Mouse (Mus musculus) kidney, adult 8-10 months (tissue): ENCODE measurements around the gene Mfsd4b4.
"Not testable (repeated sequence)": the region's sequence is repeated elsewhere in the genome, so short reads cannot be mapped to it uniquely, and the experiment has no call there.

Source experiments
- DNase-seq, 2 experiments: peaks; one replicate each; pipeline ENCODE4 v3.0.0; 2022

Mfsd4b4 gene

DNA sequence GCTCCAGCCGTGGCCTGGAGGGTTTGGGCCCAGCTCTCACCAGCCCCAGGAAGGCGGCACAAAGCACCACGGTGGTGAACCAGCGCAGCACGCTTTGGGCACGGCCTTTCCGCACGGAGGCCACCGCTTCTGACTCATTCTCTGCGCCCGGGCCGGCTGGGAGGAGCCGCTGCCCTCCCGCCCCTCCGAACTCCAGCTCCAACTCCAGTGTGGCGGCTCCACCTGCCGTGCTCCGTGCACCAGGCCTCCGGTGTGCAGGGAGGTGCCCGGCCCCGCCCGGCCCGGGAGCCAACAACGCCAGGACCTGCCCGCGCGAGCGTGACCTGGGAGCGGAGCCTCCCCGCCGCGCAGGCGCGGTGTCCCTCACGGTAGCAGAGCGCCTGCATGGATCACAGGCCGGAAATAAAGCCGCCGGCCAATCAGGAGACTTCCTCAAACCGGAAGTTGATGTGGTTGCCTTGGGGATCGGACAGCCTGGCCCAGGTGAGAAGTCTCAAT, at the start of gene Mfsd4b4:
TSS of gene Mfsd4b4 (minus strand) at position 365 of the 498 bp plus-strand sequence.
- DNase-seq = peak; percentile 91 to 93

DNA sequence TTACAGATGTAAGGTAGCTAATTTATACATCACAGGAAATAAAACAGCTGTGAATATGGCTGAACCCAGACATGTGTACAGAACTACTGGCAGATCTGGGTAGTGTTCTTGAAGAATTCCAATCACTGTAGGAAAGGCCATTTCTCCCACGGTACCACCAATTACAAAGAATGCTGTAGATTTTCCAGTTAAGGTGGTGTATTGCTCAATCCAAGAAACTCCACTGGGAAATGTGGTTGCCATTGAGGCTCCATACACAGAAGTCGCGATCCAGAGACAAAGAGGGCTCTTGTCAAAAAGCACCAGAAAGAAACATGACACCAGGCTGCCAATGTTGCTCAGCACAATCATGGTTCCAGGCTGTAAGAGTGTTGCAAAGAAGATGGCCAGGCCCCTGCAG, 48.2 kb upstream of the Mfsd4b4 start:
- DNase-seq = not testable (repeated sequence)

DNA sequence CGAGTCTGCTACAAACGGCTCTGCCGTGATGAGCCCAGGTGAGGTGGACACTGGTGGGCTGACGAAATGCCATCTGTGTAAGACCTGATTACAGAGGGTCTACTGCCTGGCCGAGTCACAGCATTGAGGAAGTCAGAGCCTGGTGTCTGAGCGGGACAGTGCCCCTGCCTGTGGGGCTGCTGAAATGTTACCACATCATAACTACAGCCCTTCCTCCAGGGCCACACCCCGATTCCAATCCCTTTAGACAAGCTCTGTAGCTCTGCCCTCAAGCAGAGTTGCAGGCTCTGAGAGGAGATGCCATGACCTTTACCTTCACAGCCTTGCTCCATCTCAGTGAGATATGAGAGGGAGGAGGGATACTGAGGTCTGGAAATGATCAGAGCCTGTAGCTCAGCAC, 37.5 kb upstream of the Mfsd4b4 start:
- no peak for DNase-seq

DNA sequence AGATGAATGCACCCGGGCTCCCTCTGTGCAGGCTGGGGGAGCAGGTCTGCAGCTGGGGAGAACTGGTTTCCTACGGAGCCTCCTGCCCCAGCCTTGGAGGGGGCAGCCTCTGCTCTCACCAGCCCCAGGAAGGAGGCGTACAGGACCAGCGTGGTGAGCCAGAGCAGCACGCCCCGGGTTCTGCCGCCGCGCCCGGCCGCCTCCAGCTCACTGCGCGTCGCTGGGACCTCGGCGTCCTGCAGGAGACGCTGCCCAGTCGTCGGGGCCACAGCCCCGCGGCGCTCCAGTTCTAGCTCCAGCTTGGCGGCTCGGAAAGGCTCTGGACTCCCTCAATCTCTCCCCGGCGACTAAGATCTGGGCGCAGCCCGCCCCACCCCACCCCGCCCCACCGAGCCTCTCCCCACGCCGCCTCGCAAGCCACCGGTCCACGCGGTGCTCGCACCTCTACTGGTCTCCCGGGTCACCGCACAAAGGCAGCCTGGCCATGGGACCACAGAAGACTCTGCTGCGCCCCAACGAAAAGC, 27.6 kb upstream of the Mfsd4b4 start, which contains the start of gene Mfsd4b2:
TSS of gene Mfsd4b2 (minus strand) at position 308 of the 524 bp plus-strand sequence.
- DNase-seq = no peak

DNA sequence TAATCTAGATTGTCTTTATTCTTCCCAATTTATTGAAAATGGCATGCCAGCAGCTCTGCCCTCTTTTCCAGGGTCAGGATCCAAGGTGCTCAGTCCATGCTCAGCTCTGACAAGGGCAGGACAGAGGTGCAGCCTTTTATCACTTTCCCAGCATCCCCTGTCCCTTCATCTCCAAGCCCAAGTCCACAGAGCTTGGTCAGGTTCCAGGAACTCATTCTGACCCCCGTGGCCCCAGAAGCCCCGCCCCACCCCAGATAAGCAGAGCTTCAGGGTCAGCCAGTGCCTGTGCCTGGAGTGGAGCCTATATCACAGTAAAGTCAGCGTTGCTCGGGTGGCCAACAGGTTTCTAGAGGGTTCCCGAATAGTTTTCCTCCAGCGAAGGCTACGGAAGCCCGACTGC, 25.5 kb upstream of the Mfsd4b4 start:
- not testable (repeated sequence) for DNase-seq

DNA sequence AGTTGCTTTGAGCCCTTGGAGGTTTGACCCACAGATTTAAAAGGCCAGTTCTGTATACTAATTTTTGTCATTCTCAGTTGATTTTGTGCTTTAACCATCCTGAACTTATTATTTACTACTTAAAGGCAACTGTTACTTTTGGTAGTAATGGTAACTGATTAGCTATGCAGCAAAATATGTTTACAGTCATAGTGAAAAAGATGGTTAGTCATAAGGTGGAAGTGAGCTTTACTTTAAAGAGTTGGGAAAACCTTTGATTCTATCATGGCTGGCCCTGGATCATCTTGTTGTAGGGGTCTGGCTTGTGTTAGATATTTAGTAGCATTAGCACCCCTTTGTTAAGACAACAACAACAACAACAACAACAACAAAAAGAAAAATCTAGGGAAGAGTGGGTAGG, 13.6 kb upstream of the Mfsd4b4 start:
- no peak for DNase-seq

DNA sequence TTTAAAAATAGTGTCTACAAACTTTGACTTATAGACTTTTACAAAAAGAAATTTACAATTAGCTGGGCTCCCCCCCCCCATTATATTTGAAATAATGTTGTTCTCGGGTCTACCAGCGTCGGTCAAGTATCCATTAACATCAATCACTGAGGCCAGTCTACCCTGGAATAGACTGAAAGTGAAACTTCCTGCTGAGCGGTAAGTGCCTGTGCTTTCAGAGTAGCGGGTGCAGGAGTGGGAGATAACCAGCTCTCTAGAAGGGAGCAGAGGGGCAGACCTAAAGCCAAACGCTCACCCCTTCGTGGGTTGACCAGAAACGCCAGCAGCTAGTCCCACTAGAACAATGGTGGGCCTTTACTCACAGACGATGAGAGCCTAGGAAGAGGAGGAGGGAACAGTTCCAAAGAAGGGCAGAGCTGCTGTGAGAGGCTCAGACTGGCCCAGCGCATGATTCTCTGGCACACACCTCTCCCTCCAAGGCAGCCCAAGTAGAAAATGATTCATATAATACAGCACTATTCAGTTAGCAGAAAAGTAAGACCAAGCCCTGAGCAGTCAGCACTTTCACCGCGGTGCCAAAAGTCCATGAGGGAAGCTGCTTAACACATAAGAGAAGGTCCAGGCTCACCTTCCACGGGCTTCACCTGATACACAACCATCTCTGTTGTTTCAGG, 9.9 kb upstream of the Mfsd4b4 start:
- no peak for DNase-seq

DNA sequence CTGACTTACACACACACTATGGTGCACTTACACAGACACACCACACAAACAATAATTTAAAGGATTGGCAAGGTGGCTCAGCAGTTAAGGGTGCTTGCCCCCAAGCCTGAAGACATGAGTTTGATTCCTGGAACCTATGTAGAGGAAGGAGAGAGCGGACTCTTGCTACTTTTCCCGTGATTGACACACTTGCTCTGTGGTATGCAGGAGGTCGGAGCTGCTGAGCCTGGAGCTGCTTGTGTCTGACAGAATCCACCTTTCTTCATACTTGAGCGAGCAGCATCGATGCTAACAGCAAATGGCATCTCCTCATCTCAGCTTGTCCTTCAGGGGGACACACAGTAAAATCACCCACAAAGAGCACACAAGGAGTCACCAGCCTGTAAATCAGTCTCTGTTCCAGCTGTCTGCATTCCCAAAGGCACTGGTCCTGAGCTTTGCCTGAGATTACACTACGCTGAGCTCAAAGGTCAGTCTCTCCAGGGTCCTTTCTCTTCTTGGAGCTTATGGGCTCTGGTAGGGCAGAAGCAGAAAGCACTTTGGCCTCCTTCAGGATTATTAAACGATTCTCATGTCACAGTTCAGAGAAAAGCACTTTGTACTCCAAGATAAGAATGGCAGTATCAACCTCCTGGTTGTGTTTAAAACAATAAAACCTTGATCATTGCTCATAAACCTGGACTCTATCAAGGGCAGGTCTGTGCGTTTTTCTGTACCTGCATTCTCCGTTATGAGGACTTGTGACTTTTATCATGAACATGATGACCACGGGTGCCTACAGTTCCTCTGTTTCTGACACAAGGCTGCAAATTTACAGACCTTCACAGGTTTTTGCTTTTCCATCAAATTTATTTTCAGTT, 8.0 kb upstream of the Mfsd4b4 start:
- peak; percentile 75 to 76 for DNase-seq

DNA sequence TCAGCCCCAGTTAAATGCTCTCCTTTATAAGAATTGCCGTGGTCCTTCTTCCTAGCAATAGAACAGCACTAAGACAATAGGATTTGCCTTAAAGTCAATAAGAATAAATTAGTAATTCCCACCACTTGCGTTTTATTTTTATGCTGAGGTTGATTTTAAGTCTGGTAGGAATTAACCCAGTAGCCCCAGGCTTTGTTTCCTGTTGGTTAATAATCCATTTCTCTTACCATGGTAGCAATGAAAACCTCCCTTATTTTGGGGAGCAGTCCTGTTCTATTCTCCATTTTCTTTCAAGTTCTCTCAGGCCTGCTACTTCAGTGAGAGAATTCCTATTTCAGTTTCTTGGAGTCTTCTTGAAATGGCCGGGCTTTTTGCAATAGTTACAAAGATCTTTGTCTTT, 5.2 kb upstream of the Mfsd4b4 start:
- no peak for DNase-seq

DNA sequence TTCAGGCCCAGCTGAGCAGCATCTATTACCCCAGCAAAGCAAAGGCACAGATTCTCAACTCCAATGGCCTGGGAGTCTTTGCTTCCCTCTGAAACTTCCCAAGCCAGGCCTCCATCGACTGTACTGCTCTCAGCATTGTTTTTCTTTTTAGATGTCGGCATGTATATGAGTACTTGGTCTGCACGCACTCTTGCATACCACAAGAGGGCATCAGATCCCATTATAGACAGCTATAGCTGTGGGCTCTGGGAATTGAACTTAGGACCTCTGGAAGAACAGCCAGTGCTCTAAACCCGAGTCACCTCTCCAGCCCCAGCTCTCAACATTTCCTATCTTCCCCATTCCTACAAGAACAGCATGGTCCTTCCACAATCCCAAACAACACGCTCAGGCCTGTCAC, 2.5 kb downstream of the Mfsd4b4 start:
- no peak for DNase-seq

DNA sequence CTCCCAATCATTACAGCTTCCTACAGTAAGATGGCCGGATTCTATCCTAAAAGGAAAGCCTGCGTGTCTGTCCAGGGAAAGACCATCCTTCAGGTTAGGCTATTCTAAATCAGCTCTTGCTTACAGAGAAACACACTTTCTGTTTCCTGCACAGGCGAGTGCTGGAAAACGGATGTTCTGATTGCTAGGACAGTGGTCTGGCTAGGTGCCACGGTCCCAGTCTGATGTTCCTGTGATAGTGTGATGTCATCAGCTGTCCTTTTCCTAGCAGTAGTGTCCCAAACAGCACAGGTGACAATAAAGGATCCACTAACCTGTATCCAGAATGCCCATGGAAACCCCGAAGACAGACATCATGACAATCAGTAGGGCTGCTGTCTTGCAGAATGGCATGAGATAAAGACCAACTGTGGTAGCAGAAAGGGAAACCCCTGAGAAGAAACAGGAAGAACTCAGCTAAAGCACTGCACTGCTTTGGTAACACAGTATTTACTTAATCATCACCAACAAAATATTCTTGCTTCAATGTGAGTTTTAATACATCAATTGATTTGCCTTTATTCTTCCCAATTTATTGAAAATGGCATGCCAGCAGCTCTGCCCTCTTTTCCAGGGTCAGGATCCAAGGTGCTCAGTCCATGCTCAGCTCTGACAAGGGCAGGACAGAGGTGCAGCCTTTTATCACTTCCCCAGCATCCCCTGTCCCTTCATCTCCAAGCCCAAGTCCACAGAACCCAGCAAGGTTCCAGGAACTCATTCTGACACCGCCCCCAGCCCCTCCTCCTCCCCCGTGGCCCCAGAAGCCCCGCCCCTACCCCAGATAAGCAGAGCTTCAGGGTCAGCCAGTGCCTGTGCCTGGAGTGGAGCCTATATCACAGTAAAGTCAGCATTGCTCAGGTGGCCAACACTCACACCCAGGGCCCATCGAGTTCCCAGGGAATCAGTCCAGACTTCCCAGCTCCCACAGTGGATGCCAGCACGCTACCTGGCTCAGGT, 5.0 kb downstream of the Mfsd4b4 start:
- DNase-seq = no peak

DNA sequence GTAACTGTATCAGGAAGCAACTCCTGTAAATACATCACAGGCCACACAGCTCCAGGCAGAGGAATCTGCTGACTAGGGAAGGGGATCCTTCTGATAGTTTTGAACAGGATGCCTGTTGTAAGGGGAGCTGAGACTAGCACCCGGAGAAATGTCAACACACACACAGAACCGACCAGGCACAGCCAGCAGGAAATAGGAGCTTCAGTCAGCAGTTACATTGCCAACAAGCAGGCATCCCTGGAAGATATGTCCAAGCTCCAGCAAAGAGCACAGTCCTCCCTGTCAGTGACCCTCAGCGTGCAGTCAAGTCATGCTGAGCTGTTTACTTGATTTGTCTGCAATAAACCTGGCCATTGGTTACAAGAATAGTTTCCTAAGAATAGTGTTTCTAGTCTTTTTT, 10.4 kb downstream of the Mfsd4b4 start:
- no peak for DNase-seq

DNA sequence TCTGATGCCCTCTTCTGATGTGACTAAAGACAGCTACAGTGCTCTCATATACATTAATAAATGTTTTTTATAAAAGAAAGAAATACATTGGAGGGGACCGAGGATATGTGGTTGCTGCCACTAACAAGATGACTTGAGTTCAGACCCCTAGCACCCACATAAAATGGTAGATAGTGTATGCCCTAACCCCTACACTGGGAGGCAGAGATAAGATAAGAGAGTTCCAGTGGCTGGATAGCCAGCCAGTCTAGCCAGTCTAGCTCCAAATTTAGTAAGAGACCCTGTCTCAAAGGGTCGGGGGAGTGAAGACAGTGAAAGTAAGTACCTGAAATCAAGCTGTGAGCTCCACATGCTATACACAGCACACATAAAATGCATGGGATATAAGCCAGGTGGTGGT, 33.5 kb downstream of the Mfsd4b4 start:
- DNase-seq = no peak

DNA sequence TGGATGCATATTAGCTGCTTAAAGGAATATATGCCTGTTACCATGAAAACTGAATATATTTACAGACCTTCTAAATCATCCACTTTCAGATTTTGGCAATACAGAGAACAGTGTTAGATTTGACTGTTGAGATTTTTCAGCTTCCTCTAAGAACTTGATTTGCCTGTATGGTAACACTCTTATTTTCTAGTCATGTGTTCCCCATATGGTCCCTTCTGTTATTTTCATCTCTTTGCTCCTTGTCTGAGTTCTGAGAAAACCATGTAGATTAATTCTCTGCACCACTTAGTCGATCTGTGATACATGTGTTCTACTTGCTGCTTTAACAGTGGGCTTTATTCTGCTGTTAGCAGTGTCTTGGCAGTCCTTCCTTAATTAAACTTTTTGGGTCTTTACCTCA, 56.4 kb downstream of the Mfsd4b4 start:
- DNase-seq = no peak
